Mouse (Mus musculus): ENCODE results near the gene Clstn3. TPM values are rescaled to one million over a fixed set of nuclear protein-coding genes. Genes with fewer than 3 reads are reported as not detected.
"Not testable (repeated sequence)": the region's sequence is repeated elsewhere in the genome, so short reads cannot be mapped to it uniquely, and the experiment has no call there.

Clstn3 gene
- polyA plus RNA-seq, 1 experiment from 2014 or later: 6.8 TPM

DNA sequence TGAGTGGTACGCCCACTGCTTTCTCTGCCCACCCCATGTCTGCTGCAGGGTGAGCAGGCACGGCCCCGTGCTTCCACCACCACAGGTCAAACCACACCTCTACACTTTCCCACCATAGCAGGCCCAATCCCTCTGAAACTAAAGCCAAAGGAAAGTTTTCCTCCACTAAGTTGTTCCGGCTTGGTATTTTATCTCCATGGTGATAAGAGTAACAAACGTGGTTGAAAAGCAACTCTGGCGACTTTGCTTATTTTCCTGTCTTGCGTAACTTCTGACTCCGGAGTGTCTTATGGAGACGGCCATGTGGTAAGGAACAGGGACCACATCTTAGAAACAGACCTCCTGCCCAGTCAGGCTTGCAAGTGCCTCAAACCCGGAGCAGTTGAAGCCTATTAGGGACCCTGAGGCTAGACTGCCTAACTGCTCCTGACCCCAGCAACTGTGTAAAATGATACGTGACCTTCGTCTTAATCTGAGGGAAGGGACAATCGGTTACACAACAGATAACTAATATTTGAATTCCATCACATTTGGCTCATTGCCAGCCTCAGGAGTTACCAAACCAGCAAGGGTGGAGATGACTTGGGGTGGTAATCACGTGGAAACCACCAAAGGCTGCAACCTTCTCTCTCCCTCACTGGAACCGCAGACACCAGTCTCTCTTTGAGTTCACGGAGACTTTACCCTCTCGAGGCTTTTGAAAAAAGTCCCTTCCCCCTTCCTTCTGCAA is 13.5 kb upstream of the Clstn3 start:
- Histone ChIP-seq H3K9me3 (no peaks in the 10 kb centered on the region), H3K36me3 (no peaks in the 10 kb centered on the region), H3K4me1 (no peaks in the 10 kb centered on the region), H3K4me2 (no peak overlapping the region), H3K9ac (no peak overlapping the region), H3K4me3 (replicated peaks) (no peak overlapping the region), H3K27ac (peak overlapping the region; percentile 42), H3K27me3 (replicated peaks) (no peaks in the 10 kb centered on the region)
- peak; percentile 56 for ATAC-seq (ENCODE audit: insufficient read depth, low FRiP score, low read depth)
- WGBS: 42% methylated on average over 17 of the region's 17 CpGs

DNA sequence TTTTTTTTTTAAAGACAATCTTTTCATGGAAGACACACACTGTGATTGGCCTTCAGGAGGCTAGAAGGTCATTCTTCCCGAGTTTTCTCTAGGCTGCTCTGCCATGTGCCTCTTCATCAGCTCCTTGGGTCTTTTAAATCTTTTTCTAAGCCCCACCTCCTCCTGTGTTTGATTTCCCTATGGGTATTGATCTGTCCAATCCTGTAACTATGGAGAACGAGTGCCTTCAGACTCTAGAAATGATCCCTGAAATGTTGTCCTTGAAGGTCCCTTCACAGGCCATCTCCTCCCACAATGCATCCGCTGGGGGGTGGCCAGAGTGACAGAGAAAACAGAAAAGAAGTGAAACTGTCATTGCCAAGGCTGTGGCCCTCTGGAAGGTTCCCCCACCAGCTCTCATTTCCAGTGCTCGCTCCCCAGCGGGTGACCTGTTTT is 12.6 kb upstream of the Clstn3 start:
- no peak for ATAC-seq (ENCODE audit: insufficient read depth, low FRiP score, low read depth)
- Histone ChIP-seq H3K4me1 (no peaks in the 10 kb centered on the region), H3K4me2 (no peak overlapping the region), H3K27me3 (replicated peaks) (no peaks in the 10 kb centered on the region), H3K27ac (no peak overlapping the region), H3K9me3 (no peaks in the 10 kb centered on the region), H3K36me3 (no peaks in the 10 kb centered on the region), H3K4me3 (replicated peaks) (no peak overlapping the region), H3K9ac (no peak overlapping the region)
- WGBS: 60% methylated on average over 5 of the region's 5 CpGs

DNA sequence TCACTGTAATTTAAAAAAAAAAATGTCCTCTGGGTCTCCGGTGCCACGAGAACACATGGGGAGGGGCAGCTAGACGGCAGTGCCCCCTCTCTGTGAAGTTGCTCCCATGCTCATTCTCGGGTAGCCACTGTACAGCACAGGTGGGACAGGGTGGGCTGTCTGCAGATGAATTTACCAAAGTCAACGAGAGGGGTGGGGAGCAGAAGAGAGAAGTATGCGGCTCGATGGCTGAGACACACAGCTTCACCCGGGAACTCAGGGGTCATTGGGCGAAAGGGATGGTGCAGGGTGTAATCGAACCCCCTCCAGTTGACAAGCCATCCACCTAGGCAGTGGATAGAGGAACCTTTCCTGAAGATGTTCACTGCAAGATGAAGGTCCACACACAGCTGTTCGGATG is 12.2 kb upstream of the Clstn3 start:
- H3K27me3 ChIP-seq (replicated peaks): no peaks in the 10 kb centered on the region
- WGBS: 78% methylated on average over 11 of the region's 11 CpGs
- H3K4me1 ChIP-seq: no peaks in the 10 kb centered on the region
- no peaks in the 10 kb centered on the region for H3K36me3 ChIP-seq
- H3K9ac ChIP-seq: no peak overlapping the region
- no peaks in the 10 kb centered on the region for H3K9me3 ChIP-seq
- H3K27ac ChIP-seq: no peak overlapping the region
- no peak overlapping the region for H3K4me2 ChIP-seq
- ATAC-seq (ENCODE audit: insufficient read depth, low FRiP score, low read depth): no peak
- H3K4me3 ChIP-seq (replicated peaks): no peak overlapping the region

DNA sequence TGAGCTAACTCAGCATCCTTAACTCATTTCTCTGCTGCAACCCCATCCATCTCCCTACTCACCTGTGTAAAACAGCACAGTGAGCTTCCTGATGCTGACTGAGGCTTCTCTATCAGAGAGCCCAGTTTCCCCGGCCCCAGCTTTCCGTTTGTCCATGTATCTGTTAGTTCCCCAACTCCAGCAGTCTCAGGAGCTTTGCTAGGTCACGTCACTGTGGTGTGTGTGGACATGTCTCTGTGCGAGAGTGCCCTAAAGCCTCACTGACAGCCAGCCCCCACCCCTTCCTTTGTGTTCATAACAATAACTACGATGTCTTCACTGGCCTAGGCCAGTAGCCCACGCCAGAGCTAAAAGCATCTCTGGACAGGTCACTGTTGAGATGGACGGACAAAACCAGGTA is 11.6 kb upstream of the Clstn3 start:
- H3K4me2 ChIP-seq: no peak overlapping the region
- WGBS: 83% methylated on average over 7 of the region's 7 CpGs
- no peaks in the 10 kb centered on the region for H3K27me3 ChIP-seq (replicated peaks)
- no peak for ATAC-seq (ENCODE audit: insufficient read depth, low FRiP score, low read depth)
- no peaks in the 10 kb centered on the region for H3K36me3 ChIP-seq
- H3K4me3 ChIP-seq (replicated peaks): no peak overlapping the region
- no peaks in the 10 kb centered on the region for H3K4me1 ChIP-seq
- H3K9me3 ChIP-seq: no peaks in the 10 kb centered on the region
- no peak overlapping the region for H3K27ac ChIP-seq
- no peak overlapping the region for H3K9ac ChIP-seq

DNA sequence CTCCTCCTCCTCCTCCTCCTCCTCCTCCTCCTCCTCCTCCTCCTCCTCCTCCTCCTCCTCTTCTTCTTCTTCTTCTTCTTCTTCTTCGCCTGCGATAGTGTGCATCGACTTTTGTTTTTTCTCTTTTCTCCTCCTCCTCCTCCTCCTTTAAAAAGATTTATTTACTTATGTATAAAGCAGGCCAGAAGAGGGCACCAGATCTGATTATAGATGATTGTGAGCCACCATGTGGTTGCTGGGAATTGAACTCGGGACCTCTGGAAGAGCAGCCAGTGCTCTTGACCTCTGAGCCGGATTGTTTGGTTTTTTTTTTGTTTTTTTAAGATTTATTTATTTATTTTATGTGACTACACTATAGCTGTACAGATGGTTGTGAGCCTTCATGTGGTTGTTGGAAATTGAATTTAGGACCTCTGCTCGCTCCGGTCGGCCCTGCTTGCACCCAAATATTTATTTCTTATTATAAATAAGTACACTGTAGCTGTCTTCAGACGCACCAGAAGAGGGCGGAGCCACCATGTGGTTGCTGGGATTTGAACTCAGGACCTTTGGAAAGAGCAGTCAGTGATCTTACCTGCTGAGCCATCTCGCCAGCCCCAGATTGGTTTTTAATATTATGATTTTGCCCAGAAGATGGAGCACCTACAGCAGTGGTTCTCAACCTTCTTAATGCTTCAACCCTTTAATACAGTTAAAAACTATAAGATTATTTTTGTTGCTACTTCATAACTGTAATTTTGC is 10.9 kb upstream of the Clstn3 start:
- ATAC-seq (ENCODE audit: insufficient read depth, low FRiP score, low read depth); H3K4me3 ChIP-seq (replicated peaks); H3K4me1 ChIP-seq; H3K9me3 ChIP-seq; H3K36me3 ChIP-seq; H3K27me3 ChIP-seq (replicated peaks); H3K4me2 ChIP-seq; H3K9ac ChIP-seq; H3K27ac ChIP-seq: not testable (repeated sequence)
- 87% methylated on average over 8 of the region's 11 CpGs for WGBS

DNA sequence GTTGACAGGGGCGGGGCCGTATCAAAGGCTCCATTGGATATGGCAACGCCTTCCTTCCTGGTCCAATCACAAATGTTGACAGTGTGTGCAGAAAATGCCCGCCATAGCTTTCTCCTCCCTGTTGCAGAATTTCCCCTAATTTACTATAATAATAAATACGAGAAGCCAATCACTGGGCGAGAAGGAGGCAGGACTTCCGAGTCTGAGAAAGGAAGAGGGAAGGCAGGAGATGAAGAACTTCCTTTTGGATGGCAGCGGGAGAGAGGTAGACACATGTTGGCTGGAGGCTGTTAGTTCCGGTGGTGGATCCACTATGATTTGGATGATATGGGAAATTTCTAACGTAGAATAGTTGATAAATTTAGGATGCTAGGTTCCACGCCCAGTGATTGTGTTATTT is 10.0 kb upstream of the Clstn3 start:
- H3K4me3 ChIP-seq (replicated peaks): no peak overlapping the region
- H3K9me3 ChIP-seq: no peaks in the 10 kb centered on the region
- H3K4me2 ChIP-seq: no peak overlapping the region
- no peaks in the 10 kb centered on the region for H3K27me3 ChIP-seq (replicated peaks)
- WGBS: 79% methylated on average over 11 of the region's 11 CpGs
- no peak for ATAC-seq (ENCODE audit: insufficient read depth, low FRiP score, low read depth)
- no peak overlapping the region for H3K27ac ChIP-seq
- no peaks in the 10 kb centered on the region for H3K4me1 ChIP-seq
- no peak overlapping the region for H3K9ac ChIP-seq
- no peaks in the 10 kb centered on the region for H3K36me3 ChIP-seq

DNA sequence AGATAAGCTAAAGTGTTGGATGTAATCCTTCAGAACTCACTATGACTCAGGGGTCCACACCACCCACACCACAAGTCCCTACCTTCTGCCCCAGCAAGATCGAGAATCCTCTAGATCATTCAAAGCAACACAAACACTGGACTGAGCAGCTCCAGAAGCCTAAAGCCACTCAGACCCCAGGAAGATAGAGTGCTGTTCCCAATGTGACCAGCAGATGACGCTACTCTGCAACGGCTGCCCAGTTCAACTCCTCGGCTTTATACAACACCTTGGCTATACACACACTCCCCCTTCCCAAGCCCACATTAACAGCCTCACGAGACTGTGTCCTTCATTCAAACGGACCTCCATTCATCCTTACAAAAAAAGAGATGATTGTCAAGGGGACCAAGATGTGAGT is 8.2 kb upstream of the Clstn3 start:
- H3K27me3 ChIP-seq (replicated peaks): no peaks in the 10 kb centered on the region
- H3K27ac ChIP-seq: no peak overlapping the region
- no peaks in the 10 kb centered on the region for H3K4me1 ChIP-seq
- H3K36me3 ChIP-seq: no peaks in the 10 kb centered on the region
- H3K9me3 ChIP-seq: no peaks in the 10 kb centered on the region
- ATAC-seq (ENCODE audit: insufficient read depth, low FRiP score, low read depth): no peak
- H3K9ac ChIP-seq: no peak overlapping the region
- no peak overlapping the region for H3K4me2 ChIP-seq
- 39% methylated on average over 6 of the region's 6 CpGs for whole genome bisulfite sequencing
- H3K4me3 ChIP-seq (replicated peaks): no peak overlapping the region

DNA sequence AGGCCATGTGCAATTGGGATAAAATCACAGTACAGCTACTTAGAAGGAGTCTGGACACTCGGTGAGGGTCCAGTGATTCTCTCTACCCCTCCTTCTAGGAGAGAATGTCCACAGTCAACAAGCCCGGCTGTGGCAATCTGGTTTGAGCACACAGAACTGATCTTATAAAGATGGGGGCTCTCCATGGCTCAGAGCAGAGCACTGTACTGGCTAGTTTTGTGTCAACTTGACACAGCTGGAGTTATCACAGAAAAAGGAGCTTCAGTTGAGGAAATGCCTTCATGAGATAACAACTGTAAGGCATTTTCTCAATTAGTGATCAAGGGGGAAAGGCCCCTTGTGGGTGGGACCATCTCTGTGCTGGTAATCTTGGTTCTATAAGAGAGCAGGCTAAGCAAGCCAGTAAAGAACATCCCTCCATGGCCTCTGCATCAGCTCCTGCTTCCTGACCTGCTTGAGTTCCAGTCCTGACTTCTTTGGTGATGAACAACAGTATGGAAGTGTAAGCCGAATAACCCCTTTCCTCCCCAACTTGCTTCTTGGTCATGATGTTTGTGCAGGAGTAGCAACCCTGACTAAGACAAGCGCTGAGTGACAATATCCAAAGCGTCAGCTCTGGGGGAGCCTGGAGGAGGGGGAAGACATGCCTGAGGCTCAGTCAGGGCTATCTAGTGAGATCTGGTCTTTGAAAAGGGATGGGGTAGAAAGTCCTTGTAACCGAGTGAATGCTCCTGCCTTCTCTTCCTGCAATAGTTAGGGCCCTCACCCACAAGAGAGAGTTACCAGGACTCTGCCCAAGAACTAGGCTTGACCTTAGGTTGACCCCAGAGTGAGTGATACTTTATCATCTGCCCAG is 7.4 kb upstream of the Clstn3 start:
- not testable (repeated sequence) for H3K4me1 ChIP-seq
- 77% methylated on average over 6 of the region's 6 CpGs for WGBS
- peak; percentile 42; the same call in 1 of the 2 replicates for ATAC-seq (ENCODE audit: insufficient read depth, low FRiP score, low read depth)

DNA sequence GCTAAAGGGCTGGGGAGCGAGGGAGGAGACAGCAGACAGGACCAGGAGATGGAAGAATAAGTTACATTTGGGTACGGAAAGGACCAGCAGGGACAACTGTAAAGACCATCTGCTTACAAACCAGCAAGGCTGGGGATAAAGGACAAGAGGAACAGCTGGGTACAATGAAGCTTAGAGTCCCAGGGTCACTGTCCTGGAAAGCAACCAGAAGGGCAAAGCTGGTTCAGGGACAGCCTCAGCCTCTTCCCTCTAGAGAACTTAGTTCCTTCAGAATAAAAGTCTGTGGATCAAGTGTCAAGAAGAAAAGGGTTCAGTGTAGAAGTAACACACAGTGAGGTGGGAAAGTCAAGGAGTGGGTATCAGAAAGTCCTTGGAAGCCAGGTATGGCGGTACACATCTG is 6.5 kb upstream of the Clstn3 start:
- Histone ChIP-seq H3K36me3 (no peaks in the 10 kb centered on the region), H3K4me2 (no peak overlapping the region), H3K27me3 (replicated peaks) (no peaks in the 10 kb centered on the region), H3K27ac (no peak overlapping the region), H3K4me1 (no peaks in the 10 kb centered on the region), H3K9ac (no peak overlapping the region), H3K4me3 (replicated peaks) (no peak overlapping the region), H3K9me3 (no peaks in the 10 kb centered on the region)
- 82% methylated on average over 3 of the region's 3 CpGs for WGBS
- ATAC-seq (ENCODE audit: insufficient read depth, low FRiP score, low read depth): no peak

More for the DNA sequence above, 7.4 kb upstream of the Clstn3 start:
- not testable (repeated sequence) for H3K27ac ChIP-seq; H3K4me3 ChIP-seq (replicated peaks); H3K27me3 ChIP-seq (replicated peaks); H3K36me3 ChIP-seq; H3K9ac ChIP-seq; H3K4me2 ChIP-seq; H3K9me3 ChIP-seq

DNA sequence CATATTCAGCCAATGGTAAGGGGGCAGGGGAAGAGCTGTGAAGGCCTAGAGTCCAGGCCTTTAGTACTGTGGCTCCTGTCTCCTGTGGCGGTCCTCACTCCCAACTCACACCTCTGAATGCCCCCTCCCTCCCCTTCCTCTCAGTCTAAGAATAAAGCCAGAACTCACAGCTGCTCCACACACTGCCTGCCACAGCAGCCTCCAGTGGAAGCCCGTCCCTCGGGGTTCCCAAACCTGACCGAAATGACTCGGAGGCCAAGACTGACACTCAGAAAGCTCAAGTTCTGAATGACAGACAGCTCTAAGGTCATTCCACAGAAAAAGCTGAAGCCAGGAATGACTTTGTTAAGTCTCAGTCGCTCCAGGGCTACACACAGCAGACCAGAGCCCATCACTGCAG is 1.1 kb upstream of the Clstn3 start:
- no peak for ATAC-seq (ENCODE audit: insufficient read depth, low FRiP score, low read depth)
- 0 out of 2 replicates have a peak, but pooled peaks cover 2% of the 10 kb centered on the region for H3K4me1 ChIP-seq
- WGBS: 80% methylated on average over 6 of the region's 6 CpGs
- H3K4me3 ChIP-seq (replicated peaks): no peak overlapping the region
- H3K9ac ChIP-seq: no peak overlapping the region
- H3K27me3 ChIP-seq (replicated peaks): no peaks in the 10 kb centered on the region
- no peak overlapping the region for H3K27ac ChIP-seq
- no peaks in the 10 kb centered on the region for H3K9me3 ChIP-seq
- no peaks in the 10 kb centered on the region for H3K36me3 ChIP-seq
- no peak overlapping the region for H3K4me2 ChIP-seq

DNA sequence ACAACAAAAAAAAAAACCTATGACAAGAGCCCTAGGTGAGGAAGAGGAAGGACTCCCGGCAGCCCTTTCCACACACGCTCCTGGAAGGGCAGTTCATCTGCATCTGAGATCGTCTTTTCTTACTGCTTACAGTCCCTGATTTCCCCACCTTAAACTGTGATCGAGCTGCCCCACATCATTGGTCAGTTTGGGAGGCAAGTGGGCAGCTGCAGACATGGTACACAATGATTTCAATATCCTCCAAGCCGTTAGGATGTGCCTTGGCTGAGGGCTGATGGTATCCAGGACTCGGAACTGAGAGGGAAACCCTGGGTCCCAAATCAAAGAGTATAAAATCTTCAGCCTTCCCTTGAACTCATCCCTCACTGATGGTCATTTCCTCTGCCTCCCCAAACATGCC is 705 bp upstream of the Clstn3 start:
- peak overlapping the region; percentile 43; the same call in 1 of the 2 replicates for H3K4me3 ChIP-seq (replicated peaks)
- WGBS: 42% methylated on average over 6 of the region's 6 CpGs
- 0 out of 2 replicates have a peak, but pooled peaks cover 2% of the 10 kb centered on the region for H3K4me1 ChIP-seq
- no peaks in the 10 kb centered on the region for H3K9me3 ChIP-seq
- H3K27ac ChIP-seq: no peak overlapping the region
- H3K27me3 ChIP-seq (replicated peaks): no peaks in the 10 kb centered on the region
- no peak overlapping the region; the same call in 1 of the 2 replicates for H3K9ac ChIP-seq
- H3K4me2 ChIP-seq: peak overlapping the region; percentile 78
- no peaks in the 10 kb centered on the region for H3K36me3 ChIP-seq
- ATAC-seq (ENCODE audit: insufficient read depth, low FRiP score, low read depth): no peak

DNA sequence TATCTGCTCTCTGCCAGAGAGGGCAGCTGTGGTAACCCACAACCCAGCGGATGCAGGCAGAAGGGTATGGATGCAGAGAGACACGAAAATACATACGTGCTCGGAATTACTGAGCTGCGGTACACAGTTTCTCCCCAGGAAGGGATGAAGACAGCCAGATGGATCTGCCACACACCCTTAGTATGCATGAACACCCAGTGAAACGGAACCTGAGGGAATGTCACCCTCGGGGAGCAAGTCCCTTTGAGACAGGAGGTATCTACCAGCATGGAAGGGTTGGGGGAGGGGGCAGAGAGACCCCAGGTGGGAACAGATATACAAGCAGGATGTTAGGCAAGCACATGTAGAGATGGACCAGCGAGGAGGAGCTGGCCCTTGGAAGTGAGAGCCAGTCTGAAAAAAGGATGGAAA is 708 bp downstream of the Clstn3 start:
- 0 out of 2 replicates have a peak, but pooled peaks cover 2% of the 10 kb centered on the region for H3K4me1 ChIP-seq
- no peak overlapping the region for H3K9ac ChIP-seq
- H3K4me2 ChIP-seq: peak overlapping the region; percentile 78
- no peaks in the 10 kb centered on the region for H3K9me3 ChIP-seq
- 20% methylated on average over 8 of the region's 8 CpGs for WGBS
- no peak overlapping the region for H3K27ac ChIP-seq
- no peak for ATAC-seq (ENCODE audit: insufficient read depth, low FRiP score, low read depth)
- no peaks in the 10 kb centered on the region for H3K36me3 ChIP-seq
- peak overlapping the region; percentile 43 for H3K4me3 ChIP-seq (replicated peaks)
- H3K27me3 ChIP-seq (replicated peaks): no peaks in the 10 kb centered on the region

Data from stomach, embryonic 15.5 days (tissue).